Mouse (Mus musculus) G1E (cell line): ENCODE results near the gene Gm49321.

Experiments
- CTCF ChIP-seq: IDR thresholded peaks from 2 replicates; pipeline ENCODE4 v1.5.1; 2012; ENCODE audit warnings: low read depth, low read length, inconsistent platforms, mixed read lengths
- GATA1 ChIP-seq: IDR thresholded peaks from 2 replicates; pipeline ENCODE4 v1.6.1; 2012; ENCODE audit warnings: borderline replicate concordance, low read length, inconsistent platforms, mixed read lengths
- GATA2 ChIP-seq: IDR thresholded peaks from 2 replicates; pipeline ENCODE4 v1.6.1; 2012; ENCODE audit warnings: low read depth, low read length, inconsistent platforms, borderline replicate concordance
- POLR2AphosphoS5 ChIP-seq: IDR thresholded peaks from 2 replicates; pipeline ENCODE4 v1.6.1; 2012; ENCODE audit warnings: low read depth, low read length, inconsistent platforms; ENCODE audit not compliant: insufficient replicate concordance
- TAL1 ChIP-seq: conservative IDR thresholded peaks from 2 replicates; pipeline ENCODE4 v1.6.1; 2012; ENCODE audit warnings: low read depth, low read length, inconsistent platforms, mixed read lengths

- TF ChIP-seq TAL1 (no peak), CTCF (no peak), POLR2AphosphoS5 (no peak), GATA1 (no peak), GATA2 (no peak)
Measured at GRCm38 (mm10) chr12:73969142-73969541, 31.7 kb downstream of the Gm49321 start.
